ENCODE assay signal across 10 mouse cellular contexts in the genomic region with DNA sequence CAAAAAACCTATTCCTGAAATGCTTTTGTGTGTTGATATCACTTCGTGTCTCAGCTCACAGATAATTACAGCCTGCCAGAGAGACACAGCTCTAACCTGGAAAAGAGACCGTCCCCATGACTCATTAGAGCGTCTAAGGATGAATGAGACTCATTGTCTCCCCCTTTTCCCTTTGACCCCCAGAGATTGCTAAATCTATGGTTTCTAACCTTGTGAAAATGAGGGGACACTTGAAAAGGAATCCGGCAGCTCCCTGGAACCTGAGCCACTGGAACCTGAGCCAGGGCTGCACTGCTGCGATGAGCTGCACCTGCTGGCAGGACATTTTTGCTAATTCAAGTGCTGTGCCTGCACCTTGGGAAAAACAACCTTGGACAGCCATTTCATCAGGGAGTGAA.
DNase-seq lines count a peak whose midpoint lies in the region; ATAC-seq and TF ChIP-seq lines count a peak whose summit lies in the region.
"Had no signal": no experiment of that assay in that cellular context is flagged by ENCODE, and none has a peak within 500 bp of the region (broad histone marks: within the 10 kb centered on the region; RNA-seq: fewer than 3 reads in every experiment).

No protein-coding gene starts in this region.

- no peaks in the 10 kb centered on the region for H3K36me3 ChIP-seq in E14TG2a.4 (ENCODE audit: insufficient read depth, low read length)
- no peaks in the 10 kb centered on the region for H3K36me3 ChIP-seq in forebrain, embryonic 12.5 days (replicated peaks)
- H3K36me3 ChIP-seq in midbrain, embryonic 13.5 days: no peaks in the 10 kb centered on the region
- H3K36me3 ChIP-seq: limb, embryonic 15.5 days had no signal

- no peak overlapping the region for H3K9ac ChIP-seq in forebrain, embryonic 12.5 days
- H3K9ac ChIP-seq in midbrain, embryonic 13.5 days (replicated peaks): peak overlapping the region; percentile 46
- H3K9ac ChIP-seq: limb, embryonic 15.5 days had no signal

- H3K4me3 ChIP-seq in gastrocnemius, adult 2 months: no peak overlapping the region
- H3K4me3 ChIP-seq in E14TG2a.4 (replicated peaks; ENCODE audit: low read length): peak overlapping the region; percentile 26; the same call in 1 of the 2 replicates
- H3K4me3 ChIP-seq in forebrain, embryonic 12.5 days (replicated peaks): no peak overlapping the region
- H3K4me3 ChIP-seq in midbrain, embryonic 13.5 days (replicated peaks): no peak overlapping the region
- H3K4me3 ChIP-seq: limb, embryonic 15.5 days had no signal

- no peaks in the 10 kb centered on the region for H3K27me3 ChIP-seq in E14TG2a.4 (ENCODE audit: insufficient read depth, low read length)
- H3K27me3 ChIP-seq in forebrain, embryonic 12.5 days: no peaks in the 10 kb centered on the region
- H3K27me3 ChIP-seq in midbrain, embryonic 13.5 days: no peaks in the 10 kb centered on the region
- H3K27me3 ChIP-seq: limb, embryonic 15.5 days had no signal

- peak overlapping the region; percentile 60 for H3K27ac ChIP-seq in gastrocnemius, adult 2 months
- H3K27ac ChIP-seq in forebrain, embryonic 12.5 days: peak overlapping the region; percentile 95
- peak overlapping the region; percentile 88 for H3K27ac ChIP-seq in midbrain, embryonic 13.5 days

- peak; percentile 60 for DNase-seq in gastrocnemius, adult 2 months
- DNase-seq in gastrocnemius, postnatal 4 days (ENCODE audit: low spot score in 2 of 2): no peak
- DNase-seq in layer of hippocampus, postnatal 25 days (ENCODE audit: extremely low spot score in 1 of 2, low spot score in 1 of 2): no peak
- DNase-seq in adrenal gland, postnatal 10 days: no peak
- no peak for DNase-seq in kidney, postnatal 10 days

- H3K4me2 ChIP-seq in forebrain, embryonic 12.5 days: peak overlapping the region; percentile 8
- H3K4me2 ChIP-seq in midbrain, embryonic 13.5 days (replicated peaks): no peak overlapping the region
- H3K4me2 ChIP-seq: limb, embryonic 15.5 days had no signal

- intact Hi-C loops in gastrocnemius, adult 2 months (cut with DNase I): no loop called here

- H3K4me1 ChIP-seq in E14TG2a.4 (replicated peaks; ENCODE audit: low read depth, low read length): peaks cover 60% of the 10 kb centered on the region
- peaks cover 67% of the 10 kb centered on the region for H3K4me1 ChIP-seq in forebrain, embryonic 12.5 days
- H3K4me1 ChIP-seq in midbrain, embryonic 13.5 days (replicated peaks): peaks cover 66% of the 10 kb centered on the region

- ATAC-seq in forebrain, embryonic 12.5 days (ENCODE audit: low FRiP score): peak; percentile 27; the same call in 1 of the 2 replicates
- ATAC-seq in midbrain, embryonic 13.5 days: peak; percentile 19
- ATAC-seq: CD4-positive, CD25-positive, alpha-beta regulatory T cell, adult 4 months had no signal

- no peak for TF ChIP-seq CTCF in gastrocnemius, adult 2 months (IDR thresholded peaks at IDR 0.05)
- no peak for TF ChIP-seq CTCF in E14TG2a.4 (conservative IDR thresholded peaks at IDR 0.05; ENCODE audit: low read length)

- 2% methylated on average over 5 of the region's 5 CpGs for WGBS in forebrain, embryonic 12.5 days
- 13% methylated on average over 5 of the region's 5 CpGs for WGBS in midbrain, embryonic 13.5 days

- no peaks in the 10 kb centered on the region for H3K9me3 ChIP-seq in E14TG2a.4 (ENCODE audit: low read length)
- H3K9me3 ChIP-seq in forebrain, embryonic 12.5 days: no peaks in the 10 kb centered on the region
- no peaks in the 10 kb centered on the region for H3K9me3 ChIP-seq in midbrain, embryonic 13.5 days
- H3K9me3 ChIP-seq: limb, embryonic 15.5 days had no signal
